Mouse (Mus musculus) forebrain, embryonic 15.5 days (tissue): Measurements from ENCODE around the gene Gpr143. TPM values are rescaled to one million over a fixed set of nuclear protein-coding genes. Genes with fewer than 3 reads are reported as not detected.

Experiments used
- ATAC-seq: fragments of 200-750 bp; cut with Nextera tagmentation; replicated peaks from 2 replicates; pipeline ENCODE4 v1.8.0; 2017; ENCODE audit warnings: mild to moderate bottlenecking, moderate TSS enrichment, moderate library complexity
- H3K27ac ChIP-seq: fragments of 300-500 bp; sonication (generic); replicated peaks from 2 replicates; pipeline ENCODE4 v1.5.1; 2015; ENCODE audit warnings: mild to moderate bottlenecking, inconsistent platforms
- H3K27me3 ChIP-seq: fragments of 300-500 bp; sonication (generic); 2 replicates; pipeline ENCODE4 v1.6.1; 2015; ENCODE audit warnings: inconsistent platforms
- H3K36me3 ChIP-seq: fragments of 300-500 bp; sonication (generic); 2 replicates; pipeline ENCODE4 v1.6.1; 2015; ENCODE audit warnings: mild to moderate bottlenecking, inconsistent platforms
- H3K4me1 ChIP-seq: fragments of 300-500 bp; sonication (generic); 2 replicates; pipeline ENCODE4 v1.6.1; 2015; ENCODE audit warnings: inconsistent platforms
- H3K4me2 ChIP-seq: fragments of 300-500 bp; sonication (generic); replicated peaks from 2 replicates; pipeline ENCODE4 v1.6.1; 2015; ENCODE audit warnings: mild to moderate bottlenecking, inconsistent platforms
- H3K4me3 ChIP-seq: fragments of 300-500 bp; sonication (generic); 2 replicates; pipeline ENCODE4 v1.5.1; 2015; ENCODE audit warnings: mild to moderate bottlenecking, inconsistent platforms
- H3K9ac ChIP-seq: fragments of 300-500 bp; sonication (generic); replicated peaks from 2 replicates; pipeline ENCODE4 v1.6.1; 2015; ENCODE audit warnings: mild to moderate bottlenecking, inconsistent platforms
- H3K9me3 ChIP-seq: fragments of 300-500 bp; sonication (generic); 2 replicates; pipeline ENCODE4 v1.6.1; 2016; ENCODE audit warnings: inconsistent platforms
- WGBS: fragments of 180-500 bp; shearing (Covaris S2); methylation state at CpG from one replicate; pipeline ENCODE4 v1.1.7; 2015; ENCODE audit warnings: mixed read lengths; 5-methylcytosine and 5-hydroxymethylcytosine counted together
- polyA plus RNA-seq: library from polyadenylated mRNA; unstranded; fragments of >200 nt; fragmentation: Nextera tagmentation; extraction: Ambion mirVana; gene quantifications from 2 replicates; pipeline ENCODE4 v1.2.1, GENCODE M21; 2015

Gpr143 gene
- polyA plus RNA-seq, result 0.19 and 0.25 TPM in 2 replicates

DNA sequence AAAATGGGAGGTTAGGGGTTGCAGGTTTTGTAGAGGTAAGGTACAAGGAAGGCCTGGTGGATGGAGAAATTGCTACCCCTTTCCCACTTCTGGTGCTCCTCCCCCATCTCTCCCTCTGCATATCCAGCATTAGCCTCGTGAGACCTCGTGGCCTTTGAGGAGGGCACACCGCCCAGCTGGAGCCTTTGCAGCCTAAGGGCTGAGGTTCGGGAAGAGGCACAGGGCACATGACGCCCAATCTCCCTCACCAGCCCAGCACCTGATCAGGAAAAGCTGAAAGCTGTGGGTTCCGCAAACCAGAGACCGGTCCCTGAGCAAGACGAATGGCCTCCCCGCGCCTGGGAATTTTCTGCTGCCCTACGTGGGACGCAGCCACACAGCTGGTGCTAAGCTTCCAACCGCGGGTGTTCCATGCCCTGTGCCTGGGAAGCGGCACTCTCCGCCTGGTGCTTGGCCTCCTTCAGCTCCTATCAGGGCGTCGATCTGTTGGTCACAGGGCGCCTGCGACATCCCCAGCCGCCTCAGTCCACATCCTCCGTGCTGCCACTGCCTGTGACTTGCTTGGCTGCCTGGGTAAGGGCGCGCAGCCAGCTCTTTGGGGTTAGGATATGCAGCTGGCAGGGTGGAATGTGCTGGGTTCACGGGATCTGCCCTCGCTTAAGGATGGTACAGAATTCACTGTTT, at the start of gene Gpr143:
Gpr143 (plus strand) TSS at position 202 of the 684 bp plus-strand sequence.
- 0 out of 2 replicates have a peak within 1 kb of the TSS, but pooled peaks have one; percentile 13 for H3K9ac ChIP-seq
- peak within 1 kb of the TSS; percentile 25 for H3K4me3 ChIP-seq
- H3K36me3 ChIP-seq, result no peaks in the 10 kb centered on the region
- 22% methylated on average over 26 of the region's 26 CpGs for whole genome bisulfite sequencing
- H3K4me2 ChIP-seq, result peak within 1 kb of the TSS; percentile 43
- peaks cover 6% of the 10 kb centered on the region; the same call in 1 of the 2 replicates for H3K27me3 ChIP-seq
- H3K27ac ChIP-seq, result no peak within 1 kb of the TSS
- H3K4me1 ChIP-seq, result no peaks in the 10 kb centered on the region
- no peaks in the 10 kb centered on the region for H3K9me3 ChIP-seq
- no peak for ATAC-seq

DNA sequence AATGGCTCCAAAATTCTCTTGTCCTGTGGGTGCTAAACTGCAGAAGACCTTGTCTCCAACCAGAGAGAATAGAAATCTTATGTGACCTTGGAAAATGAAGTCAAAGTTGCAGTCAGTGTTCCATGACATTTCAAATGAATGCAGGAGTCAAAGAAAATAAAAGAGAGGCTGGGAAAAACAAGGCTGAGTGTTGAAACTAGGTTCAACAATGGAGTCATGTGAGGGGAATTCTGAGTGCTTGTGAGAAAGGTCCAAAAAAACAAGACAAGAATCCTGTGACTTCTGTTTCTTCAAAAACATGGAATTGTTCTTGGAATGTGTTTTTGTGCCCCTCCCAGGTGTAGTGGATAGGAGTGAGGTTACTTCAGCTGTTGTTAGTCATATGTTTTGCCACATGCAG, 46.4 kb upstream of the Gpr143 start:
- Histone ChIP-seq H3K27me3 (no peaks in the 10 kb centered on the region), H3K4me2 (no peak overlapping the region), H3K36me3 (no peaks in the 10 kb centered on the region), H3K27ac (no peak overlapping the region), H3K4me1 (no peaks in the 10 kb centered on the region), H3K9ac (no peak overlapping the region), H3K9me3 (no peaks in the 10 kb centered on the region), H3K4me3 (no peak overlapping the region)
- no peak for ATAC-seq

DNA sequence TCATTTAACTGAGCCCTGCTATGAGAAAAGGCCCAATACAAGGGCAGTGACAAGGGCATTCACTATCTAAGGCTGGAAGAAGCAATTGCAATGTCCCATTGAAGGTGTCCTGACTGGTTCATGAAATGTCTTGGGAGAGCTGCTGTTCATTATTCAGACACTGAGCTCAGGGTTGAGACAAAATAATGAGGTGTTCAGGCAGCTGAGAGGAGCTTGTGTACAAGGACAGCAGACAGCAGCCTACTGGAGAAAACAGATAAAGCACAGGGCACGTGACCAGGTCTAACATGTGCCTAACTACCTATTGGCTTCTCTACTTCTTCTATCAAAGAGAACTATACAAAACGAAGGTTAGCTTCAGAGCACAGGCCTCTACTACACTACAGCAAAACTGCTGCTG, 43.5 kb upstream of the Gpr143 start:
- no peak for ATAC-seq
- H3K4me1 ChIP-seq, result no peaks in the 10 kb centered on the region
- H3K4me2 ChIP-seq, result no peak overlapping the region
- H3K27ac ChIP-seq, result no peak overlapping the region
- H3K27me3 ChIP-seq, result no peaks in the 10 kb centered on the region
- H3K9me3 ChIP-seq, result no peaks in the 10 kb centered on the region
- H3K9ac ChIP-seq, result no peak overlapping the region
- no peak overlapping the region for H3K4me3 ChIP-seq
- WGBS, result 57% methylated on average over 2 of the region's 2 CpGs
- no peaks in the 10 kb centered on the region for H3K36me3 ChIP-seq

DNA sequence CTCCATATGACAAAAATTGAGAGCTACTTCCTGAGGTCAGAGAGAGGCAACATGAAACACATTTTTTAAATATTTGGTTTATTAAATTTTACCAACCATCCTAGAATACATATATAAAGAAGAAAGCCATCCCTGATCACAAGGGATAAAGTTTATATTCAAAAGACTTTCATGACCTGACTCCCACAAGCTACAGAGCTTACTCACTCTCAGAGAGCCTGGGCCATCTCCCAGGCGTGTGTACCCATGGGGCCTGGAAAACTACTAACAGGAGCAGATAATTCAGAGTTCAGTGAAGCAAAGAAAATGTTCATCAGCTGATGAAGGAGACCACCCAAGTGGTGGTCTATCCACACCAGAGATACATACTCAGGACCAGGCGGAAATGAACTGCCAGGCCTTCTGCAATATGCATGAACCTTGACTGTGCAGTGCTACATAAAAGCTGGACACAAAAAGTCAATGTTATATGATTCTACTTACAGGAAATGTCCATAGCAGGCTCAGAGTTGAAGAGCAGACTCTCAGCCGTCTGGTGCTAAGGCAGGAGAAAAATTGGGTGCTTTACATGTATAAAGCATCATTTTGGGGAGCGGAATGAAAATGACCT, 42.9 kb upstream of the Gpr143 start:
- H3K4me2 ChIP-seq, result no peak overlapping the region
- 65% methylated on average over 4 of the region's 4 CpGs for WGBS
- no peaks in the 10 kb centered on the region for H3K36me3 ChIP-seq
- no peaks in the 10 kb centered on the region for H3K4me1 ChIP-seq
- H3K9me3 ChIP-seq, result no peaks in the 10 kb centered on the region
- no peak overlapping the region for H3K4me3 ChIP-seq
- no peak overlapping the region for H3K9ac ChIP-seq
- H3K27me3 ChIP-seq, result no peaks in the 10 kb centered on the region
- no peak for ATAC-seq
- no peak overlapping the region for H3K27ac ChIP-seq

DNA sequence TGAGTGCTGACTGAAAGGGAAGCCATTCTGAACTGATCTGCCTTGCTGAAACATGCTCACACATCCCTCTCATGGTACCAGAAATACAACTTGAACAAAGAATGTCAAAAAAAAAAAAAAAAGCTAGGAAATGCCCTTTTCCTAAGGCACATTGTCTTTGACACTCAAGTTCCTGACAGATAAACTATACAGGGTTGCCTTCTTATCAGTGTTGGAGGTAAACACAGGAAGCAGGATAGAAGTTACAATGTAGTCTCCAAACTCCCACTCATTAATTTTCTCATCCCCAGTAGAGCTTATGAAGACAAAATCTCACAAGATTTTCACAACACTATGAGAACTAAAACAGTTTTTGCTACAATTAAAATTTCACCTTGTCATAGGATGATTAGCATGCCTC, 38.1 kb upstream of the Gpr143 start:
- H3K4me1 ChIP-seq, result no peaks in the 10 kb centered on the region
- H3K36me3 ChIP-seq, result no peaks in the 10 kb centered on the region
- no peak overlapping the region for H3K9ac ChIP-seq
- no peak overlapping the region for H3K4me3 ChIP-seq
- H3K27me3 ChIP-seq, result no peaks in the 10 kb centered on the region
- ATAC-seq, result no peak
- H3K4me2 ChIP-seq, result no peak overlapping the region
- H3K9me3 ChIP-seq, result no peaks in the 10 kb centered on the region
- no peak overlapping the region for H3K27ac ChIP-seq

DNA sequence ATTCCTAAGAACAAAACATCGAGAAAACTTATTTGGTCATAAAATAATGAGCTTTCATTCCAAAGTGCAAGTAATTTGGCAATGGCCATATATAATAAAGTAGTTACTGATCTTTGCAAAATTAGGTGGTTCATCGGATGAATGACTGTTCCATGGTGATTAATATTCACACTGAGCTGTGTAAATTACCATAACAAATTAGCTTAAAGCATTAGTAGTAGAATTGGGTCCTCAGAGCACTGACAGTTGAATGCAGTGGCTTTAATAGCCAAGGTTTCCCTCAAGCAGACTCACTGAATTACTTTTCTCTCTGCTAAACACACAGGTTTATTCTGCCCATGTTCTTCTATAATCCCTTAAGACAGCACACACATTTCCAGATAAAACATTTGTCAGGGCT, 35.8 kb upstream of the Gpr143 start:
- no peak overlapping the region for H3K27ac ChIP-seq
- no peaks in the 10 kb centered on the region for H3K4me1 ChIP-seq
- H3K36me3 ChIP-seq, result no peaks in the 10 kb centered on the region
- H3K9ac ChIP-seq, result no peak overlapping the region
- H3K9me3 ChIP-seq, result no peaks in the 10 kb centered on the region
- ATAC-seq, result no peak
- no peak overlapping the region for H3K4me3 ChIP-seq
- H3K27me3 ChIP-seq, result no peaks in the 10 kb centered on the region
- H3K4me2 ChIP-seq, result no peak overlapping the region
- 39% methylated on average over 2 of the region's 2 CpGs for WGBS

DNA sequence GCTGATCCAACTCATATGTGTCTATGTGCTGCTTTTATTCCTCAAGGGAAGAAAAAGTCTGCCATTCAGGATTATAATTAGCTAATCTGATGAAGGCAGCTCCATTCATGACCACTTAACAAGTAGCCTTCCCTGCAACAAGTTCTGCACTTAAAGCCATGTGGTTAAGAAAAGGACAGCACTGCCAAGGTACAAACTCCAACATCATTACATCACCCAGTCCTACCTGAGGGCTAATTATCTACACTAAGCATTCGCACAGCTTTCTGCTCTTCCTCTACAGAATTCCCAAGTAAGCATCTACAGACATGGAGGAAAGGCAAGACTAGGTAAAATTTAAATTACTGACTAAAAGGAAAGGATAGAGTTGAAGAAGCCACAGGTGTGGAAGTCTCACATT, 25.9 kb upstream of the Gpr143 start:
- Histone ChIP-seq H3K9ac (no peak overlapping the region), H3K27me3 (no peaks in the 10 kb centered on the region), H3K4me3 (no peak overlapping the region), H3K27ac (no peak overlapping the region), H3K9me3 (no peaks in the 10 kb centered on the region), H3K4me2 (no peak overlapping the region), H3K36me3 (no peaks in the 10 kb centered on the region), H3K4me1 (no peaks in the 10 kb centered on the region)
- ATAC-seq, result no peak
- 89% methylated on average over 1 of the region's 1 CpGs for WGBS

DNA sequence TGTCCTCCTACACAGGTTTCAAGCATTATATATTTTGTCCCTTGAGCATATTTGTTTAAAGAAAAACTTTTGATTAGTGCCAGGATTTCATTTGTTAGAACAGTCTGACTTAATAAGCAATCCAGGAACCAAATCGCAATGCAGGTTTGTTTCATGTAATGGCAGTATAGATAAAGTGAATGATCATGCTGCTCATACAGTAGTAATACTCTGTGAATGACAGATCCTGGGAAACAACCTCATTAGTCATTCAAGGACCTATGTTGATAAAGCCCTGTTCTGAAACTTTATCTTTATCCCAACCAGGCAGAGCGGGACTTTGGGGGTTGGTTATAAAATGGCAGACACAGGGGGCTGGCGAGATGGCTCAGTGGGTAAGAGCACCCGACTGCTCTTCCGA, 25.4 kb upstream of the Gpr143 start:
- Histone ChIP-seq H3K27ac (no peak overlapping the region), H3K4me1 (no peaks in the 10 kb centered on the region), H3K9me3 (no peaks in the 10 kb centered on the region), H3K4me3 (no peak overlapping the region), H3K36me3 (no peaks in the 10 kb centered on the region), H3K27me3 (no peaks in the 10 kb centered on the region), H3K9ac (no peak overlapping the region), H3K4me2 (no peak overlapping the region)
- WGBS, result 85% methylated on average over 5 of the region's 5 CpGs
- ATAC-seq, result no peak

DNA sequence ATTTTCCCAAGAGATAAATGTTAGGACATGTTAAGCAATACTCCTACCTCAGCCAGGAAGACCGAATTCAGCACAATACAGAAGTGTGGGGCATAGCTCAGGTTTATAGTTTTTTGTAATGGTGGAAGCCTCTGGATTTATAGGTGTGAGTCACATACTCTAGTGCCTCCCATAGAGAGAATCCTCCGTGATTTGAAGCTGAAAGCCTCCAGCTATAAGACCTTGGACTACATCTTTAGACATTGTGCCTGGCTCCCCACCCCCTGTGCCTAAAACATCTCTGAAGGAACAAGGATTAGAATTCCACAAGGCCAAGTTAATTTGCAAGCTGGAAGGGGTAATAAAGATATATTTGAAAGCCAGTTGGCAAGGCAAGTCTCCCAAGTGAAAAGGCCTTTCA, 19.3 kb upstream of the Gpr143 start:
- ATAC-seq, result no peak
- no peaks in the 10 kb centered on the region for H3K9me3 ChIP-seq
- 43% methylated on average over 2 of the region's 2 CpGs for WGBS

DNA sequence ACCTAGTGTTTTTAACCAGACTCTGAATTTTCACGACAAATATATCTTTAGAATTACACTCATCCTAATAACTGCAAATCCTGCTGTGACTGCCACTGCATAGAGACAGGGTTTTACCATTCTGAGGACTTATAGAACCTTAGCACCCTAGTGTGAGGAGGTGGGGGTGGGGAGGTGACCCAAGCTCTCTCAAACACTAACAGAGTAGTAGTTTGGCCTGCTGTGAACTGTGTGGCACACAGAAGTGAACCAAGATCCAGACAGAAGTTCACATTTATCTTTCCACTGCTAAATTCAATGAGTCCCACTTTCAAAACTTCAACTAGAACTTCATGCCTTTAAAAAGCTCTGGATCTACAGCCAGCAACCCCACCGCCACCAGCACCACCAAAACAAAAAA, 18.9 kb upstream of the Gpr143 start:
- Histone ChIP-seq H3K36me3 (no peaks in the 10 kb centered on the region), H3K4me2 (no peak overlapping the region), H3K4me3 (no peak overlapping the region), H3K9ac (no peak overlapping the region), H3K9me3 (no peaks in the 10 kb centered on the region), H3K27ac (no peak overlapping the region), H3K4me1 (no peaks in the 10 kb centered on the region), H3K27me3 (no peaks in the 10 kb centered on the region)
- WGBS, result 64% methylated on average over 2 of the region's 2 CpGs
- ATAC-seq, result no peak

More for the DNA sequence above, 19.3 kb upstream of the Gpr143 start:
- no peak overlapping the region for H3K4me2 ChIP-seq
- no peaks in the 10 kb centered on the region for H3K27me3 ChIP-seq
- no peaks in the 10 kb centered on the region for H3K4me1 ChIP-seq
- no peak overlapping the region for H3K9ac ChIP-seq
- no peak overlapping the region for H3K27ac ChIP-seq
- no peaks in the 10 kb centered on the region for H3K36me3 ChIP-seq
- no peak overlapping the region for H3K4me3 ChIP-seq

DNA sequence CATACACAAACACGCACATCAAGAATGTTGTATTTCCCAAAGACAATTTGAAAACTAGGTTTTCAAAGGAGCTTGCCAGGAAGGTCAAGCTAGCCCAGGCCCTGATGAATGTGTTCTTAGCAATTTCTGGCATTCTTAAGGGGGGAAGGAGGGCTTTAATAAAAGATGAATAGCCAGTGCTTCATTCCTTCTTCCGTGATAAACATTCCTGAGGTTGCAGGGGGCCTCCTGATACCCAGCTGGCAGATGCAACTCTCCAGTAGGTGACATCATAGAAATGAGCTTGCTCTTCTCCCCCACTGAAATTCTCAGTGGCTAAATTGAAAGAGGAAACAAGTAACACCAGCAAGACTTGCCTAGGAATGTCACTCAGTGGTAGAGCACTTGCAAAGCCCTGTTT, 17.6 kb upstream of the Gpr143 start:
- Histone ChIP-seq H3K9me3 (no peaks in the 10 kb centered on the region), H3K36me3 (no peaks in the 10 kb centered on the region), H3K27ac (no peak overlapping the region), H3K4me1 (no peaks in the 10 kb centered on the region), H3K27me3 (0 out of 2 replicates have a peak, but pooled peaks cover 4% of the 10 kb centered on the region), H3K9ac (no peak overlapping the region), H3K4me2 (no peak overlapping the region), H3K4me3 (no peak overlapping the region)
- no peak for ATAC-seq
- WGBS, result 38% methylated on average over 2 of the region's 2 CpGs

DNA sequence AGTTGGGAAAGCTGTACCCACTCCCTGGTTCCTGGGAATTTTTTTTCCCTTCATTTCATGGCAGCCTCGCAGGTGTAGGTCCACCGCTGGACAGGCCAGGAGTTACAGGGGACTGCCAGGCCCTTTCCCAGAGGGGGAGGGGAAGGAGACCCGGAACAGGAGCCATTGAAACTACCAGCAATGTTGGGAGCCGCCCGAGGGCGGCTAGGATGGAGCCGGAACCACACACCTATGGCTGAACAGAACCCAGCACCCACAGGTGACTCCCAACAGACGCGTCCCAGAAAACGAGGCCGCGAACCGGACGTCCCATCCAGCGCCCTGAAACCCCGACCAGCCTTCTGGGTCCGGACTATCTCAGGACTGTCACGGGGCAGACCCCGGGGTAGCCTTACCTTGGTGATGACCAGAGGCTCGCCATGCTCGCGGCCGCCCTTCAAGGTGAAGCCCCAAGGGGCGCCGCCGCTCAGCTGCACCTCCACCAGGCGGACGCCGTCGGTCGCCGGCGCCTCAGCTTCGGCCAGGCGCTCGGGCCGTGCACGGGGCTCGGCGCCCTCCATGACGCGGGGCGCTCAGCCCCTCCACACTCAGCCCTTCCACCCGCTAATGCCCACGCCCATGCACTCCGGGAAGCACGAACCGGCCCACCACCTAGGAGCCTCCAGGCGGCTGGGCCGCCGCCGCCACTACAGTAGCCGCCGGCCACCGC, 12.7 kb upstream of the Gpr143 start, which contains the start of gene Shroom2:
Shroom2 (minus strand) TSS at position 575 of the 709 bp plus-strand sequence.
- H3K4me2 ChIP-seq, result peak within 1 kb of the TSS; percentile 63
- no peaks in the 10 kb centered on the region for H3K4me1 ChIP-seq
- 20% methylated on average over 53 of the region's 55 CpGs for WGBS
- H3K27ac ChIP-seq, result no peak within 1 kb of the TSS
- H3K9ac ChIP-seq, result peak within 1 kb of the TSS; percentile 41
- no peaks in the 10 kb centered on the region for H3K36me3 ChIP-seq
- peak within 1 kb of the TSS; percentile 62 for H3K4me3 ChIP-seq
- no peaks in the 10 kb centered on the region for H3K9me3 ChIP-seq
- 0 out of 2 replicates have a peak, but pooled peaks cover 9% of the 10 kb centered on the region for H3K27me3 ChIP-seq
- peak; percentile 90 for ATAC-seq
